Mouse (Mus musculus) forebrain, postnatal 0 days (tissue): ENCODE results near the gene Skint3. TPM values are rescaled to one million over a fixed set of nuclear protein-coding genes. Genes with fewer than 3 reads are reported as not detected.
"Not testable (repeated sequence)": the region's sequence is repeated elsewhere in the genome, so short reads cannot be mapped to it uniquely, and the experiment has no call there.

Experiments used
- ATAC-seq: fragments of 200-750 bp; cut with Nextera tagmentation; 2 replicates; pipeline ENCODE4 v1.8.0; 2017; ENCODE audit warnings: mild to moderate bottlenecking, moderate library complexity
- DNase-seq: peaks from one replicate; pipeline ENCODE4 v3.0.0-alpha.2; 2015
- H3K27ac ChIP-seq: fragments of 300-500 bp; sonication (generic); 2 replicates; pipeline ENCODE4 v1.5.1; 2014; ENCODE audit warnings: low read depth, mild to moderate bottlenecking, antibody characterized with exemption, low read length, moderate library complexity, mixed read lengths
- H3K27me3 ChIP-seq: fragments of 300-500 bp; sonication (generic); 2 replicates; pipeline ENCODE4 v1.6.1; 2014; ENCODE audit warnings: mild to moderate bottlenecking, low read length, mixed read lengths; ENCODE audit not compliant: insufficient read depth
- H3K36me3 ChIP-seq: fragments of 300-500 bp; sonication (generic); 2 replicates; pipeline ENCODE4 v1.6.1; 2014; ENCODE audit warnings: mild to moderate bottlenecking, moderate library complexity; ENCODE audit not compliant: insufficient read depth
- H3K4me1 ChIP-seq: fragments of 300-500 bp; sonication (generic); 2 replicates; pipeline ENCODE4 v1.6.1; 2014; ENCODE audit warnings: antibody characterized with exemption; ENCODE audit not compliant: insufficient read depth
- H3K4me2 ChIP-seq: fragments of 300-500 bp; sonication (generic); 2 replicates; pipeline ENCODE4 v1.6.1; 2014; ENCODE audit warnings: low read depth, mild to moderate bottlenecking, moderate library complexity
- H3K4me3 ChIP-seq: fragments of 300-500 bp; sonication (generic); 2 replicates; pipeline ENCODE4 v1.5.1; 2014; ENCODE audit warnings: low read depth, low read length, mixed read lengths
- H3K9ac ChIP-seq: fragments of 300-500 bp; sonication (generic); 2 replicates; pipeline ENCODE4 v1.6.1; 2014; ENCODE audit warnings: mild to moderate bottlenecking
- H3K9me3 ChIP-seq: fragments of 300-500 bp; sonication (generic); 2 replicates; pipeline ENCODE4 v1.6.1; 2016; ENCODE audit warnings: low read length
- CTCF ChIP-seq: sonication (generic); IDR thresholded peaks from 2 replicates; pipeline ENCODE4 v1.5.1; 2016; ENCODE audit warnings: antibody characterized with exemption, control low read depth, low read depth
- WGBS: fragments of 180-500 bp; shearing (Covaris S2); extraction: QIAGEN DNeasy Blood & Tissue Kit; methylation state at CpG from one replicate; pipeline ENCODE4 v1.1.7; 2014; 5-methylcytosine and 5-hydroxymethylcytosine counted together
- polyA plus RNA-seq: library from polyadenylated mRNA; unstranded; fragments of >200 nt; fragmentation: Nextera tagmentation; extraction: Ambion mirVana; gene quantifications from 2 replicates; pipeline ENCODE4 v1.2.1, GENCODE M21; 2015
- total RNA-seq: library from RNA; depleted of rRNA; stranded (reverse); fragments of >200 nt; gene quantifications from 2 replicates; pipeline ENCODE4 v1.2.3, GENCODE M21; 2014; rRNA removed

Gene Skint3
- total and polyA plus RNA-seq, 2 experiments from 2014 or later: not detected

GRCm38 (mm10) chr4:112302855-112303509 is 70.9 kb downstream of the Skint3 start:
- DNase-seq (no peak), ATAC-seq (no peak)
- Histone ChIP-seq H3K27ac (no peak overlapping the region), H3K4me1 (no peaks in the 10 kb centered on the region), H3K9ac (no peak overlapping the region), H3K4me3 (no peak overlapping the region), H3K27me3 (no peaks in the 10 kb centered on the region), H3K9me3 (0 out of 2 replicates have a peak, but pooled peaks cover under 1% of the 10 kb centered on the region), H3K4me2 (no peak overlapping the region), H3K36me3 (no peaks in the 10 kb centered on the region)
- no peak for TF ChIP-seq CTCF
- WGBS: 82% methylated on average over 3 of the region's 3 CpGs

GRCm38 (mm10) chr4:112349111-112349510 is 117.1 kb downstream of the Skint3 start:
- not testable (repeated sequence) for H3K4me3 ChIP-seq, H3K27ac ChIP-seq, H3K9ac ChIP-seq, H3K4me2 ChIP-seq, DNase-seq, ATAC-seq, H3K9me3 ChIP-seq, H3K27me3 ChIP-seq, H3K4me1 ChIP-seq, H3K36me3 ChIP-seq
- whole genome bisulfite sequencing: 93% methylated on average over 16 of the region's 17 CpGs

Other genes with a start within 250 kb of the Skint3 start
- not detected in 2 replicates for gene Skint1, start 226.0 kb upstream of the Skint3 start, total RNA-seq
- gene Skint1, start 226.0 kb upstream of the Skint3 start, polyA plus RNA-seq: not detected in 2 replicates
- 0.05 TPM in 1 of 2 replicates, not detected in the other for gene Skint4, start 160.2 kb upstream of the Skint3 start, total RNA-seq
- gene Skint4, start 160.2 kb upstream of the Skint3 start, polyA plus RNA-seq: not detected in 2 replicates
- not detected in 2 replicates for gene Skint9, start 201.7 kb downstream of the Skint3 start, total RNA-seq
- not detected in 2 replicates for gene Skint9, start 201.7 kb downstream of the Skint3 start, polyA plus RNA-seq